Mouse (Mus musculus) ES-Bruce4 (cell line): ENCODE data around the gene Eif4g3. TPM values are rescaled to one million over a fixed set of nuclear protein-coding genes. Genes with fewer than 3 reads are reported as not detected.
A peak's percentile ranks its signal among the peaks of the same experiment; 100 is the strongest.

Experiments used
- H3K27ac ChIP-seq: 2 replicates; pipeline ENCODE4 v1.5.1; 2012; ENCODE audit warnings: low read length, inconsistent platforms; ENCODE audit not compliant: insufficient read depth
- H3K27me3 ChIP-seq: 2 replicates; pipeline ENCODE4 v1.6.1; 2012; ENCODE audit warnings: mild to moderate bottlenecking, low read length, inconsistent platforms; ENCODE audit not compliant: control insufficient read depth, poor library complexity, insufficient read depth, severe bottlenecking
- H3K36me3 ChIP-seq: 2 replicates; pipeline ENCODE4 v1.6.1; 2012; ENCODE audit warnings: inconsistent platforms, mild to moderate bottlenecking, low read length, moderate library complexity; ENCODE audit not compliant: control insufficient read depth, poor library complexity, insufficient read depth, severe bottlenecking
- H3K4me1 ChIP-seq: one replicate; pipeline ENCODE4 v1.8.1; 2011; ENCODE audit warnings: low read length; ENCODE audit not compliant: control insufficient read depth, insufficient read depth
- H3K4me3 ChIP-seq: 2 replicates; pipeline ENCODE4 v1.5.1; 2011; ENCODE audit warnings: low read depth, mild to moderate bottlenecking, low read length
- H3K9ac ChIP-seq: 2 replicates; pipeline ENCODE4 v1.6.1; 2012; ENCODE audit warnings: low read depth, mild to moderate bottlenecking, inconsistent platforms; ENCODE audit not compliant: poor library complexity, severe bottlenecking
- H3K9me3 ChIP-seq: replicated peaks from 2 replicates; pipeline ENCODE4 v1.6.1; 2012; ENCODE audit warnings: mild to moderate bottlenecking, low read length, inconsistent platforms; ENCODE audit not compliant: control insufficient read depth, poor library complexity, insufficient read depth, severe bottlenecking
- CTCF ChIP-seq: IDR thresholded peaks from one replicate; pipeline ENCODE4 v1.8.1; 2011; ENCODE audit warnings: low read depth, low read length
- EP300 ChIP-seq: IDR thresholded peaks from 2 replicates; pipeline ENCODE4 v1.6.1; 2011; ENCODE audit warnings: low read depth, low read length; ENCODE audit not compliant: insufficient read depth
- POLR2A ChIP-seq: IDR thresholded peaks from one replicate; pipeline ENCODE4 v1.8.1; 2011; ENCODE audit warnings: low read length; ENCODE audit not compliant: insufficient read depth
- polyA plus RNA-seq: library from polyadenylated mRNA; stranded (reverse); fragments of >200 nt; gene quantifications from 2 replicates; pipeline ENCODE4 v1.2.4, GENCODE M21; 2011; ENCODE audit warnings: low read depth; ENCODE audit not compliant: missing spikeins, insufficient read depth, insufficient read length

Eif4g3 gene
- polyA plus RNA-seq, 1 experiment, result 71.7 TPM

DNA sequence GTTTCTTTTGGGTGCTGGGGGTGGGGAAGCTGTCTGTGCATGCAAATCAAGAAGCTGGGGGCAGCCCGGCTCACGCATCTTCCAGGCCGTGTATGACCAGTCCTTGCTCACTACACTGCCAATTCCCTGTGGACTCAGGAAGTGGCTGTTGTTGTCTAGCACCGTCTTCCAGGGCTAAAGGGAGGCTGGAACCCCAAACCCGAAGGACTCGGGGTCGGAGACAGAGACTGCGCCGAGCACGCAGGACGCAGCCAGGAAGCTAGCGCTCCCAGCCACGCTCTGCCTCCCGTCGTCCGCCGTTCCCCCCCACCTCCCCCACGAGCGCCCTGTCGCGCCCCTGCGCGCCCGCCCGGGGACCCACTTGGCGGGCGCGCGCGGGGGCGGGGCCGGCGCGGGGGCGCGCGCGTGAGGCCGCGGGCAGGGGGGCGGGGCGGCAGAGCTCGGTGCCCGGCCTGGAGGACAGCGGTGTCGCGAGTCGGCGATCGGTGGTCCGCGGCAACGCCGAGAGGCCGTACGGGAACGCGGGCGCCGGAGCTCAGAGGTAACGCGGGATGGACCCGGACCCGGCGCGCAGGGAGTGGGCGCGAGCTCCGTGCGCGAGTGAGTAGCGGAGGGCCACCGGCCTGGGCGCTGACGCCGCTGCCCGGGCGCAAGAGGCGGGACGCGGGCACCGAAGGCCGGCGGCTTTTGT lies 223.5 kb downstream of the Eif4g3 start, which contains the start of gene Hp1bp3:
TSS of gene Hp1bp3 (plus strand) at position 97 of the 691 bp plus-strand sequence.
- Histone ChIP-seq H3K9ac (peak within 1 kb of the TSS; percentile 95), H3K4me3 (peak within 1 kb of the TSS; percentile 89), H3K36me3 (no peaks in the 10 kb centered on the region), H3K27ac (peak within 1 kb of the TSS; percentile 63), H3K4me1 (peaks cover 2% of the 10 kb centered on the region), H3K27me3 (no peaks in the 10 kb centered on the region), H3K9me3 (no peaks in the 10 kb centered on the region)
- TF ChIP-seq POLR2A, result peak; percentile 38
- TF ChIP-seq EP300, result no peak

DNA sequence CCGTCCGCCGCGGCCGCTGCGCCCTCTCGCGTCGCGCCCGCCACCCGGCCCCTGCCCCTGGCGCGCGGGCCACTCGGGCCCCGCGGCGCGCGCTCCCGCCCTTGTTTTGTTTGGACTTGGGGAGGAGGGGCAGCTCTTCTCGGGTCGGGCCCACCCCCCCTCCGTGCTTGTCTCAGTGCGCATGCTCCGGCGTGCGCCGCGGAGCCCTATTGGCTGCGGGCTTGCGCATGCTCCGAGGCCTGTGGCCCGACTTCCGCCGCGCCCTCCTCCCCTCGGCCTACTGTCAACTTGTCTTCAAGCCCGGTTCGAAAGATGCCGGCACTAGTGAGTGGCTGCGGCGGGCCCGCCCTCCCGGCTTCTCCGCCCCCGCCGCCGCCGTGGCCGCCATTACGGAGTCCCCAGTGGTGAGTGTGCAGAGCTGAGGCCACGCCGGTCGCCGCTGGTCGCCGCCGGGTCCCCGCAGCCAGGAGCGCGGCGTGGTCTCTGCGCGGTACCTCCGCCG lies 224.1 kb downstream of the Eif4g3 start:
- Histone ChIP-seq H3K9ac (peak overlapping the region; percentile 95), H3K4me1 (peaks cover 2% of the 10 kb centered on the region), H3K9me3 (no peaks in the 10 kb centered on the region), H3K27ac (peak overlapping the region; percentile 5; the same call in 1 of the 2 replicates), H3K36me3 (no peaks in the 10 kb centered on the region), H3K4me3 (peak overlapping the region; percentile 89), H3K27me3 (no peaks in the 10 kb centered on the region)
- TF ChIP-seq POLR2A, result no peak
- no peak for TF ChIP-seq EP300
- no peak for TF ChIP-seq CTCF

DNA sequence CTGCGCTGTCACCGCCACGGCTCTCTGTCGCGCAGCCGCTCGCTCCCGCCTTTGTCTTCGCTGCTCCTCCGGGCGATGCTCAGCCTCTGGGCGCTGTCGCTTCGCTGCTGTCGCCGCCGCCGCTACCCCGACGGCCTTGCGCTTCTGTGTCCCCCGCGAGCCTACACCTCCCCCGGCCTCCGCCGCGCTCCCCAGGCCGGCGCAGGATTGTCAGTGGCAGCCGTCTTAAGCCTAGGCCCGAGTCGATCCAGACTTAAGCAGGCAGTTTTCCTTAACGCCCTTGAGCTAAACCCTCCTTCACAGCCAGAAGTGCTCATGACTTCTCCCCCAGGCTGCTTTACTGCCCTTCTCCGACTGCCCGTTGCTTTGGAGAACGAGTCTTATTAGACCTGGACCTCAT lies 224.6 kb downstream of the Eif4g3 start:
- peak overlapping the region; percentile 5; the same call in 1 of the 2 replicates for H3K27ac ChIP-seq
- no peaks in the 10 kb centered on the region for H3K9me3 ChIP-seq
- peak overlapping the region; percentile 95 for H3K9ac ChIP-seq
- no peaks in the 10 kb centered on the region for H3K36me3 ChIP-seq
- peak overlapping the region; percentile 89 for H3K4me3 ChIP-seq
- peaks cover 2% of the 10 kb centered on the region for H3K4me1 ChIP-seq
- TF ChIP-seq EP300 (no peak), CTCF (no peak), POLR2A (no peak)
- no peaks in the 10 kb centered on the region for H3K27me3 ChIP-seq

DNA sequence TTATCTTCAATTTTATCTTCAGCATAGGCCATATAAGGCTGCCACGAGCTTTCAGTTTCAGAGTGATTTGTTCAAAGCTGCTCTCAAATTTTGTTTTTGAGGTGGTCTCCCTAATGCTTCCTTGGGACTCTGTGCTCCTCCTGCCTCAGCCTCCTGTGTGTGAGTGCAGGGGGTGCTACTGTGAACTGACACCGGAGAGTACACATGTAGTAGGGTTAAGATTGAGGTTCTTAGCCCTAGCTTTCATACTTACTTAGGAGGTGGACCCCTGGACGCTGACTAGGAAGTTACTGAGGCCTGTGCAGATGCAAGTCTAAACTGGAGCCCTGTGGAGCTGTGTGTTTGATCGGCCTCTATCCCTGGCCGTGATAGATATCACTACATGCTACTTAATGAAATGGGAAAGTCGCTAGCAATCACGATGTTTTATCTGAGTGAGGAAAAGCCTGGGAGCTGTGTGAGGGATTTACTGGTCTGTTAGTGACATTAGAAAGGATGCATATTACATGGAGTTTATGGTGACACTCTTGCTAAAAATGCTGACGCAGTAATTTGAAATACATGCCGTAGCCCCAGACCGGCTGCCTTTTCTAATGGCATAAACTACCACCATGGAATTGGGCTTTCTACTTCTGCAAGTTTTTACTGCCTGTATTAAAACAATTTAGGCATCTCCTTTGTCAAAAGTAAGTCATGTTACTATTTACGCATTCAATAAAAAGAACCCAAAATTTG lies 225.3 kb downstream of the Eif4g3 start:
- peak overlapping the region; percentile 66 for H3K4me3 ChIP-seq
- no peak overlapping the region for H3K27ac ChIP-seq
- H3K36me3 ChIP-seq, result no peaks in the 10 kb centered on the region; the same call in 1 of the 2 replicates
- H3K27me3 ChIP-seq, result no peaks in the 10 kb centered on the region
- H3K9me3 ChIP-seq, result no peaks in the 10 kb centered on the region
- H3K9ac ChIP-seq, result peak overlapping the region; percentile 95
- TF ChIP-seq POLR2A, result no peak
- no peak for TF ChIP-seq CTCF
- TF ChIP-seq EP300, result no peak
- peaks cover 2% of the 10 kb centered on the region for H3K4me1 ChIP-seq

DNA sequence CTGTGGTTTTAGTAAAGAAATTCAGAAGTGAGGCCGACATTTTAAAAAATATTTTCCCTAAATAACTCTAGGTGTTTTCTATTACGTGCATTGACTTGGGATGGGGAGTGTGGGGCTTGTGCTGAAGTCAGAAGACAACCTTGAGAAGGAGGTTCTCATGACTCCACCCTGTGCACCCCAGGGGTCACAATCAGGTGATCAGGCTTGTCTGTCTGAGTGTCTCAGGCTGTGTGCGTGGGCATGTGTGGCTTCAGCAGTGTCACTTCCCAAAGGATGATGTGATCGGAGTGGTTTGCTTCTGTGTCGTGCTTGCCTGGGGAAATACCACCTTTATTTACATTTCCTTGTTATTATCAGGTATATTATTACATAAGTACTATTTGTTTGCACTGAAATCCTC lies 226.5 kb downstream of the Eif4g3 start:
- no peaks in the 10 kb centered on the region for H3K27me3 ChIP-seq
- TF ChIP-seq EP300 (no peak), POLR2A (no peak), CTCF (no peak)
- no peak overlapping the region for H3K4me3 ChIP-seq
- H3K4me1 ChIP-seq, result peaks cover 2% of the 10 kb centered on the region
- no peak overlapping the region for H3K9ac ChIP-seq
- no peak overlapping the region for H3K27ac ChIP-seq
- peaks cover 8% of the 10 kb centered on the region for H3K36me3 ChIP-seq
- no peaks in the 10 kb centered on the region for H3K9me3 ChIP-seq

DNA sequence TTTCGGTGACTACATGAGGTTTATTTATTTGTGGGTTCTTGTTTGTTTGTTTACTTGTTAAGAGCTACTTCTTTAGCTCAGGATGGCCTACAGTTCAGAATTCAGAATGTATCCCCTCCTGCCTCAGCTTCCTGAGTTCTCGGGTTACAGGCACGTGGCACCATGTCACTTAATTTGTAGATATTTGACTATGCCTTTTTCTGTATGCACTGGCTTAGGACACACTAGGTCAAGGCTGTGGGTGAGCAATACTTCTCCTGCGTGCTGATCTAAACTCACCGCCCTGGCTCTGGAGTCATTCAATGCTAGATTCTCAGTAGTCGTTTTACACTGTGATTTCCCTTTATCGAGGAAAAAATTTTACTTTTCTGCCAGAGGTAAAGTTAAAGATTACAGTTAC lies 227.9 kb downstream of the Eif4g3 start:
- no peak for TF ChIP-seq EP300
- TF ChIP-seq POLR2A, result no peak
- TF ChIP-seq CTCF, result no peak
- Histone ChIP-seq H3K27me3 (no peaks in the 10 kb centered on the region), H3K36me3 (peaks cover 12% of the 10 kb centered on the region)

More for the DNA sequence above, 227.9 kb downstream of the Eif4g3 start:
- H3K9me3 ChIP-seq, result no peaks in the 10 kb centered on the region
- H3K4me3 ChIP-seq, result no peak overlapping the region
- no peak overlapping the region for H3K27ac ChIP-seq
- no peak overlapping the region for H3K9ac ChIP-seq
- peaks cover 2% of the 10 kb centered on the region for H3K4me1 ChIP-seq
